Mouse (Mus musculus): ENCODE results near the gene Vps29.

Gene Vps29

GRCm38 (mm10) chr5:122397495-122397894 is 43.3 kb downstream of the Vps29 start:
- DNase-seq (ENCODE audit: extremely low spot score, low read depth, low spot score): no peak

GRCm38 (mm10) chr5:122399871-122400270 is 45.7 kb downstream of the Vps29 start:
- DNase-seq (ENCODE audit: extremely low spot score, low read depth, low spot score): no peak

- no peak for DNase-seq (ENCODE audit: extremely low spot score, low read depth, low spot score)
These were observed 46.6 kb downstream of the Vps29 start for GRCm38 (mm10) chr5:122400628-122401302.

GRCm38 (mm10) chr5:122401303-122401640 is 47.1 kb downstream of the Vps29 start:
- DNase-seq (ENCODE audit: extremely low spot score, low read depth, low spot score): no peak

- no peak for DNase-seq (ENCODE audit: extremely low spot score, low read depth, low spot score)
These were observed 48.0 kb downstream of the Vps29 start for GRCm38 (mm10) chr5:122402160-122402559.

GRCm38 (mm10) chr5:122402772-122403171 is 48.6 kb downstream of the Vps29 start:
- no peak for DNase-seq (ENCODE audit: extremely low spot score, low read depth, low spot score)

- no peak for DNase-seq (ENCODE audit: extremely low spot score, low read depth, low spot score)
These were observed 49.2 kb downstream of the Vps29 start for GRCm38 (mm10) chr5:122403362-122403761.

GRCm38 (mm10) chr5:122405537-122405936 is 51.4 kb downstream of the Vps29 start:
- DNase-seq (ENCODE audit: extremely low spot score, low read depth, low spot score): no peak

- no peak for DNase-seq (ENCODE audit: extremely low spot score, low read depth, low spot score)
These were observed 55.8 kb downstream of the Vps29 start for GRCm38 (mm10) chr5:122409692-122410645.

GRCm38 (mm10) chr5:122411892-122412291 is 57.7 kb downstream of the Vps29 start:
- DNase-seq (ENCODE audit: extremely low spot score, low read depth, low spot score): no peak

GRCm38 (mm10) chr5:122412826-122413225 is 58.7 kb downstream of the Vps29 start:
- no peak for DNase-seq (ENCODE audit: extremely low spot score, low read depth, low spot score)

GRCm38 (mm10) chr5:122414351-122414750 is 60.2 kb downstream of the Vps29 start:
- DNase-seq (ENCODE audit: extremely low spot score, low read depth, low spot score): no peak

Measured in hindlimb bud, embryonic 11.5 days (tissue).